Mouse (Mus musculus) thymus, adult 2 months (tissue): Measurements from ENCODE around the gene Asb16.

Experiments used
- CTCF ChIP-seq: fragments of 200-500 bp; IDR thresholded peaks from 2 replicates; pipeline ENCODE4 v1.5.1; 2012; ENCODE audit warnings: mild to moderate bottlenecking, control low read depth, low read length, moderate library complexity, borderline replicate concordance; ENCODE audit not compliant: control insufficient read depth, poor library complexity, insufficient read depth; ENCODE audit errors: extremely low read depth
- POLR2A ChIP-seq: fragments of 200-500 bp; IDR thresholded peaks from 2 replicates; pipeline ENCODE4 v1.6.1; 2012; ENCODE audit warnings: mild to moderate bottlenecking, low read length, control low read depth, moderate library complexity; ENCODE audit not compliant: control insufficient read depth, poor library complexity, insufficient read depth; ENCODE audit errors: extremely low read depth

- TF ChIP-seq POLR2A (peak; percentile 44; the same call in 1 of the 2 replicates), CTCF (no peak)
Observed at GRCm38 (mm10) chr11:102230006-102230741, 38.4 kb upstream of the Asb16 start, which contains the start of gene Hdac5.
